Mouse (Mus musculus): ENCODE results near the gene Nap1l1.

GRCm38 (mm10) chr10:111433502-111433901 lies 39.5 kb upstream of the Nap1l1 start:
- TF ChIP-seq CTCF (IDR thresholded peaks at IDR 0.05; ENCODE audit: low read depth, low read length) (no peak), GATA1 (IDR thresholded peaks at IDR 0.05; ENCODE audit: borderline replicate concordance, low read length) (no peak), TAL1 (conservative IDR thresholded peaks at IDR 0.05; ENCODE audit: low read depth, low read length) (no peak)

Measured in G1E (cell line).